ENCODE assay signal across 9 mouse cellular contexts in the genomic region with DNA sequence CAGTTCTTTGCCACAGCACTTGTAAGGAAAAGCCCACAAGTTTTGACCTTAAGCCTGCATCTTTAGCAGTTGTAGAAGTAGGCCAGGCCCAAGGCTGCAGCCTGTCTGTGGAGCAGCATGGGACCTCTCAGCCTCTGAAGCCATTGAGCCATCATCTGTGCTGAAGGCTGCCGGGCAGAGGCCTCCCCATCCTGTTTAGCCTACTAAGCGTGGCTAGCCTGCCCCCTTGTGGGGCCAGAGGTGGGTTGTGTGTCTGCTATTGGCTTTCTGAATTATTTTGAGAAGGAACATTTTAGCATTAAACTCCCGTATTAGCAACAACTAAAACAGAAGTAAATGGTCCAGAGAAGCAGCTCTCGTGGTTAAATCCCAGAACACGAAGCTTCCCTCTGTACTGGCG. TPM values are rescaled to one million over a fixed set of nuclear protein-coding genes. Genes with fewer than 3 reads are reported as not detected.
A peak's percentile ranks its signal among the peaks of the same experiment; 100 is the strongest.
DNase-seq lines count a peak whose midpoint lies in the region; ATAC-seq and TF ChIP-seq lines count a peak whose summit lies in the region.
"Had no signal": no experiment of that assay in that cellular context is flagged by ENCODE, and none has a peak within 500 bp of the region (broad histone marks: within the 10 kb centered on the region; RNA-seq: fewer than 3 reads in every experiment).

No protein-coding gene starts in this region.

- TF ChIP-seq CTCF in liver, postnatal 0 days (IDR thresholded peaks at IDR 0.05; ENCODE audit: low read depth): peak; percentile 81

- no peak overlapping the region for H3K9ac ChIP-seq in midbrain, embryonic 15.5 days
- no peak overlapping the region for H3K9ac ChIP-seq in hindbrain, embryonic 14.5 days
- no peak overlapping the region for H3K9ac ChIP-seq in liver, postnatal 0 days (replicated peaks)
- H3K9ac ChIP-seq in neural tube, embryonic 13.5 days: 0 out of 2 replicates have a peak overlapping the region, but pooled peaks have one; percentile 17
- H3K9ac ChIP-seq: embryonic facial prominence, embryonic 15.5 days had no signal

- peaks cover 56% of the 10 kb centered on the region for H3K4me1 ChIP-seq in midbrain, embryonic 10.5 days
- H3K4me1 ChIP-seq in midbrain, embryonic 15.5 days: peaks cover 39% of the 10 kb centered on the region
- H3K4me1 ChIP-seq in embryonic facial prominence, embryonic 10.5 days: peaks cover 41% of the 10 kb centered on the region
- peaks cover 23% of the 10 kb centered on the region for H3K4me1 ChIP-seq in hindbrain, embryonic 14.5 days (replicated peaks; ENCODE audit: control insufficient read depth, insufficient read depth, low read length)
- peaks cover 54% of the 10 kb centered on the region for H3K4me1 ChIP-seq in liver, postnatal 0 days (ENCODE audit: insufficient read depth)
- peaks cover 60% of the 10 kb centered on the region for H3K4me1 ChIP-seq in neural tube, embryonic 13.5 days (replicated peaks)

- peaks cover 67% of the 10 kb centered on the region for H3K36me3 ChIP-seq in midbrain, embryonic 10.5 days
- no peaks in the 10 kb centered on the region for H3K36me3 ChIP-seq in midbrain, embryonic 15.5 days (replicated peaks)
- peaks cover 78% of the 10 kb centered on the region for H3K36me3 ChIP-seq in embryonic facial prominence, embryonic 10.5 days (replicated peaks)
- no peaks in the 10 kb centered on the region for H3K36me3 ChIP-seq in hindbrain, embryonic 14.5 days (replicated peaks; ENCODE audit: control insufficient read depth, insufficient read depth)
- H3K36me3 ChIP-seq in liver, postnatal 0 days (replicated peaks; ENCODE audit: insufficient read depth, low read length): no peaks in the 10 kb centered on the region; the same call in none of the 2 replicates
- no peaks in the 10 kb centered on the region for H3K36me3 ChIP-seq in neural tube, embryonic 13.5 days

- no peaks in the 10 kb centered on the region for H3K27me3 ChIP-seq in midbrain, embryonic 10.5 days (ENCODE audit: low read depth, poor library complexity, severe bottlenecking)
- no peaks in the 10 kb centered on the region for H3K27me3 ChIP-seq in midbrain, embryonic 15.5 days (replicated peaks)
- H3K27me3 ChIP-seq in embryonic facial prominence, embryonic 10.5 days (replicated peaks; ENCODE audit: low read depth, poor library complexity, severe bottlenecking): no peaks in the 10 kb centered on the region
- H3K27me3 ChIP-seq in hindbrain, embryonic 14.5 days (ENCODE audit: control insufficient read depth, insufficient read depth, low read length): no peaks in the 10 kb centered on the region
- H3K27me3 ChIP-seq in liver, postnatal 0 days (ENCODE audit: insufficient read depth, low read length): no peaks in the 10 kb centered on the region
- no peaks in the 10 kb centered on the region for H3K27me3 ChIP-seq in neural tube, embryonic 13.5 days
- H3K27me3 ChIP-seq: embryonic facial prominence, embryonic 15.5 days had no signal

- H3K4me3 ChIP-seq in midbrain, embryonic 10.5 days: no peak overlapping the region
- H3K4me3 ChIP-seq in midbrain, embryonic 15.5 days: no peak overlapping the region
- H3K4me3 ChIP-seq in embryonic facial prominence, embryonic 10.5 days: no peak overlapping the region
- no peak overlapping the region for H3K4me3 ChIP-seq in hindbrain, embryonic 14.5 days (replicated peaks; ENCODE audit: low read length)
- H3K4me3 ChIP-seq in liver, postnatal 0 days (ENCODE audit: low read depth, low read length): no peak overlapping the region
- no peak overlapping the region for H3K4me3 ChIP-seq in neural tube, embryonic 13.5 days
- H3K4me3 ChIP-seq: embryonic facial prominence, embryonic 15.5 days had no signal

- no peak for ATAC-seq in midbrain, embryonic 15.5 days (replicated peaks)
- no peak for ATAC-seq in hindbrain, embryonic 14.5 days (ENCODE audit: low FRiP score)
- ATAC-seq in liver, postnatal 0 days: peak; percentile 24; the same call in 1 of the 2 replicates
- ATAC-seq in neural tube, embryonic 13.5 days (ENCODE audit: low read depth): no peak

- H3K27ac ChIP-seq in midbrain, embryonic 10.5 days (replicated peaks): 0 out of 2 replicates have a peak overlapping the region, but pooled peaks have one; percentile 33
- H3K27ac ChIP-seq in midbrain, embryonic 15.5 days: no peak overlapping the region
- H3K27ac ChIP-seq in embryonic facial prominence, embryonic 10.5 days (replicated peaks): no peak overlapping the region
- H3K27ac ChIP-seq in hindbrain, embryonic 14.5 days: no peak overlapping the region
- H3K27ac ChIP-seq in liver, postnatal 0 days (ENCODE audit: low read depth): no peak overlapping the region
- H3K27ac ChIP-seq in neural tube, embryonic 13.5 days (replicated peaks): peak overlapping the region; percentile 59; the same call in 1 of the 2 replicates
- H3K27ac ChIP-seq: embryonic facial prominence, embryonic 15.5 days had no signal

- 71% methylated on average over 6 of the region's 6 CpGs for WGBS in midbrain, embryonic 10.5 days
- WGBS in midbrain, embryonic 15.5 days: 56% methylated on average over 6 of the region's 6 CpGs
- WGBS in embryonic facial prominence, embryonic 10.5 days: 67% methylated on average over 6 of the region's 6 CpGs
- 66% methylated on average over 6 of the region's 6 CpGs for WGBS in hindbrain, embryonic 14.5 days
- 54% methylated on average over 6 of the region's 6 CpGs for WGBS in liver, postnatal 0 days (ENCODE audit: insufficient replicate concordance)
- 67% methylated on average over 6 of the region's 6 CpGs for WGBS in neural tube, embryonic 13.5 days

- TF ChIP-seq EP300 in liver, postnatal 0 days (IDR thresholded peaks at IDR 0.05; ENCODE audit: low read depth): no peak

- no peak overlapping the region for H3K4me2 ChIP-seq in midbrain, embryonic 15.5 days
- no peak overlapping the region for H3K4me2 ChIP-seq in hindbrain, embryonic 14.5 days (replicated peaks)
- H3K4me2 ChIP-seq in liver, postnatal 0 days (ENCODE audit: low read depth, low read length): no peak overlapping the region
- no peak overlapping the region for H3K4me2 ChIP-seq in neural tube, embryonic 13.5 days
- H3K4me2 ChIP-seq: embryonic facial prominence, embryonic 15.5 days had no signal

- H3K9me3 ChIP-seq in midbrain, embryonic 10.5 days (replicated peaks): 0 out of 2 replicates have a peak, but pooled peaks cover 8% of the 10 kb centered on the region
- H3K9me3 ChIP-seq in midbrain, embryonic 15.5 days: no peaks in the 10 kb centered on the region
- H3K9me3 ChIP-seq in embryonic facial prominence, embryonic 10.5 days: peaks cover 6% of the 10 kb centered on the region; the same call in 1 of the 2 replicates
- no peaks in the 10 kb centered on the region for H3K9me3 ChIP-seq in hindbrain, embryonic 14.5 days (ENCODE audit: control insufficient read depth, low read length)
- no peaks in the 10 kb centered on the region for H3K9me3 ChIP-seq in liver, postnatal 0 days (ENCODE audit: low read length)
- no peaks in the 10 kb centered on the region for H3K9me3 ChIP-seq in neural tube, embryonic 13.5 days
- H3K9me3 ChIP-seq: embryonic facial prominence, embryonic 15.5 days had no signal

- DNase-seq in midbrain, embryonic 10.5 days (ENCODE audit: low spot score): peak; percentile 48
- peak; percentile 79 for DNase-seq in adrenal gland, postnatal 10 days
- DNase-seq in embryonic facial prominence, embryonic 10.5 days (ENCODE audit: low spot score): peak; percentile 59
- peak; percentile 64 for DNase-seq in hindbrain, embryonic 14.5 days (ENCODE audit: low spot score)
- peak; percentile 77 for DNase-seq in liver, postnatal 0 days
- DNase-seq in urinary bladder, adult 18-20 months (ENCODE audit: low spot score in 2 of 2): no peak

RNA-seq across cellular contexts. Expression of a gene that starts 4.4 kb away (rescaled TPM):
- polyA plus RNA-seq in midbrain, embryonic 10.5 days (2016; fragmentation: Nextera tagmentation; extraction: Ambion mirVana): 18.3 and 20.5 TPM in 2 replicates
- polyA plus RNA-seq in midbrain, embryonic 15.5 days (2015; fragmentation: Nextera tagmentation; extraction: Ambion mirVana): 17.2 and 18.1 TPM in 2 replicates
- 10 to 100 TPM; 78.1 to 85.9 TPM for total RNA-seq in adrenal gland, postnatal 10 days (2021)
- polyA plus RNA-seq in embryonic facial prominence, embryonic 10.5 days (2016; fragmentation: Nextera tagmentation; extraction: Ambion mirVana): 20.3 and 21.0 TPM in 2 replicates
- 17.8 and 19.3 TPM in 2 replicates for polyA plus RNA-seq in hindbrain, embryonic 14.5 days (2014; fragmentation: Nextera tagmentation; extraction: Ambion mirVana)
- polyA plus RNA-seq in liver, postnatal 0 days (2015; fragmentation: Nextera tagmentation; extraction: Ambion mirVana): 3.6 and 3.9 TPM in 2 replicates
- polyA plus RNA-seq in neural tube, embryonic 13.5 days (2015; fragmentation: Nextera tagmentation; extraction: Ambion mirVana): 14.8 and 15.1 TPM in 2 replicates

RNA-seq across cellular contexts. Expression of a gene that starts 28.2 kb away (rescaled TPM):
- not detected in 2 replicates for polyA plus RNA-seq in midbrain, embryonic 10.5 days (2016; fragmentation: Nextera tagmentation; extraction: Ambion mirVana)
- 0.40 TPM in 1 of 2 replicates, not detected in the other for polyA plus RNA-seq in midbrain, embryonic 15.5 days (2015; fragmentation: Nextera tagmentation; extraction: Ambion mirVana)
- total RNA-seq in adrenal gland, postnatal 10 days (2021): not detected
- not detected in 2 replicates for polyA plus RNA-seq in embryonic facial prominence, embryonic 10.5 days (2016; fragmentation: Nextera tagmentation; extraction: Ambion mirVana)
- polyA plus RNA-seq in hindbrain, embryonic 14.5 days (2014; fragmentation: Nextera tagmentation; extraction: Ambion mirVana): 0.40 TPM in 1 of 2 replicates, not detected in the other
- polyA plus RNA-seq in liver, postnatal 0 days (2015; fragmentation: Nextera tagmentation; extraction: Ambion mirVana): not detected in 2 replicates
- polyA plus RNA-seq in neural tube, embryonic 13.5 days (2015; fragmentation: Nextera tagmentation; extraction: Ambion mirVana): not detected in 2 replicates
- polyA plus RNA-seq: embryonic facial prominence, embryonic 15.5 days had no signal

RNA-seq across cellular contexts. Expression of a gene that starts 37.6 kb away (rescaled TPM):
- polyA plus RNA-seq in midbrain, embryonic 10.5 days (2016; fragmentation: Nextera tagmentation; extraction: Ambion mirVana): 278 and 293 TPM in 2 replicates
- 370 and 393 TPM in 2 replicates for polyA plus RNA-seq in midbrain, embryonic 15.5 days (2015; fragmentation: Nextera tagmentation; extraction: Ambion mirVana)
- 100 to 1,000 TPM; 184 to 199 TPM for total RNA-seq in adrenal gland, postnatal 10 days (2021)
- 91.8 and 96.4 TPM in 2 replicates for polyA plus RNA-seq in embryonic facial prominence, embryonic 10.5 days (2016; fragmentation: Nextera tagmentation; extraction: Ambion mirVana)
- polyA plus RNA-seq in hindbrain, embryonic 14.5 days (2014; fragmentation: Nextera tagmentation; extraction: Ambion mirVana): 280 and 288 TPM in 2 replicates
- polyA plus RNA-seq in liver, postnatal 0 days (2015; fragmentation: Nextera tagmentation; extraction: Ambion mirVana): 65.1 and 67.4 TPM in 2 replicates
- polyA plus RNA-seq in neural tube, embryonic 13.5 days (2015; fragmentation: Nextera tagmentation; extraction: Ambion mirVana): 301 and 350 TPM in 2 replicates

RNA-seq across cellular contexts. Expression of a gene that starts 43.7 kb away (rescaled TPM):
- 80.0 and 96.6 TPM in 2 replicates for polyA plus RNA-seq in midbrain, embryonic 10.5 days (2016; fragmentation: Nextera tagmentation; extraction: Ambion mirVana)
- 23.7 and 27.3 TPM in 2 replicates for polyA plus RNA-seq in midbrain, embryonic 15.5 days (2015; fragmentation: Nextera tagmentation; extraction: Ambion mirVana)
- 100 to 1,000 TPM; 151 to 176 TPM for total RNA-seq in adrenal gland, postnatal 10 days (2021)
- 53.6 and 57.1 TPM in 2 replicates for polyA plus RNA-seq in embryonic facial prominence, embryonic 10.5 days (2016; fragmentation: Nextera tagmentation; extraction: Ambion mirVana)
- polyA plus RNA-seq in hindbrain, embryonic 14.5 days (2014; fragmentation: Nextera tagmentation; extraction: Ambion mirVana): 30.5 and 34.4 TPM in 2 replicates
- 174 and 181 TPM in 2 replicates for polyA plus RNA-seq in liver, postnatal 0 days (2015; fragmentation: Nextera tagmentation; extraction: Ambion mirVana)
- polyA plus RNA-seq in neural tube, embryonic 13.5 days (2015; fragmentation: Nextera tagmentation; extraction: Ambion mirVana): 66.3 and 74.9 TPM in 2 replicates

RNA-seq across cellular contexts. Expression of a gene that starts 53.8 kb away (rescaled TPM):
- polyA plus RNA-seq in midbrain, embryonic 10.5 days (2016; fragmentation: Nextera tagmentation; extraction: Ambion mirVana): 58.0 and 61.3 TPM in 2 replicates
- 12.7 and 16.3 TPM in 2 replicates for polyA plus RNA-seq in midbrain, embryonic 15.5 days (2015; fragmentation: Nextera tagmentation; extraction: Ambion mirVana)
- total RNA-seq in adrenal gland, postnatal 10 days (2021): 1 to 10 TPM; 3.1 to 5.4 TPM
- polyA plus RNA-seq in embryonic facial prominence, embryonic 10.5 days (2016; fragmentation: Nextera tagmentation; extraction: Ambion mirVana): 57.5 and 59.4 TPM in 2 replicates
- polyA plus RNA-seq in hindbrain, embryonic 14.5 days (2014; fragmentation: Nextera tagmentation; extraction: Ambion mirVana): 10.2 and 14.4 TPM in 2 replicates
- 3.9 and 4.6 TPM in 2 replicates for polyA plus RNA-seq in liver, postnatal 0 days (2015; fragmentation: Nextera tagmentation; extraction: Ambion mirVana)
- polyA plus RNA-seq in neural tube, embryonic 13.5 days (2015; fragmentation: Nextera tagmentation; extraction: Ambion mirVana): 17.1 and 18.7 TPM in 2 replicates

Comparison
In these comparisons a context has a peak if more than half of its experiments do, and no peak if none do; other contexts are left out.
1. H3K27ac ChIP-seq: peak in midbrain, embryonic 10.5 days (single experiment) and neural tube, embryonic 13.5 days (single experiment); none in midbrain, embryonic 15.5 days (single experiment), embryonic facial prominence, embryonic 10.5 days (single experiment), hindbrain, embryonic 14.5 days (single experiment) and liver, postnatal 0 days (single experiment).
2. DNase-seq: peak in midbrain, embryonic 10.5 days (single experiment), adrenal gland, postnatal 10 days (single experiment), embryonic facial prominence, embryonic 10.5 days (single experiment), hindbrain, embryonic 14.5 days (single experiment) and liver, postnatal 0 days (single experiment); none in urinary bladder, adult 18-20 months (0 of 2).